Mouse (Mus musculus) CH12.LX (cell line): ENCODE data around the gene Trim26. TPM values are rescaled to one million over a fixed set of nuclear protein-coding genes. Genes with fewer than 3 reads are reported as not detected.
"Not testable (repeated sequence)": the region's sequence is repeated elsewhere in the genome, so short reads cannot be mapped to it uniquely, and the experiment has no call there.

Experiments
- DNase-seq: peaks from one replicate; pipeline ENCODE4 v3.0.0-alpha.2; 2013; ENCODE audit errors: extremely low read depth
- H3K27ac ChIP-seq: 2 replicates; pipeline ENCODE4 v1.5.1; 2012; ENCODE audit warnings: low read depth, mild to moderate bottlenecking, control low read depth, moderate library complexity; ENCODE audit not compliant: insufficient read depth
- H3K27me3 ChIP-seq: replicated peaks from 2 replicates; pipeline ENCODE3; 2012; ENCODE audit warnings: inconsistent platforms
- H3K36me3 ChIP-seq, 2 experiments: replicated peaks in 1 of 2; 2 replicates each; pipeline versions ENCODE3 to v1.6.1; 2012; ENCODE audit warnings: inconsistent platforms in 1 of 2, low read length in 1 of 2, mild to moderate bottlenecking in 1 of 2, mixed read lengths in 1 of 2, moderate library complexity in 1 of 2; ENCODE audit not compliant: control insufficient read depth in 1 of 2, insufficient read depth in 1 of 2
- H3K4me1 ChIP-seq, 2 experiments: 2 replicates each; pipeline ENCODE4 v1.6.1; 2012; ENCODE audit warnings: inconsistent platforms in 1 of 2, moderate library complexity in 1 of 2; ENCODE audit not compliant: insufficient read depth in 2 of 2, control insufficient read depth in 1 of 2
- H3K4me2 ChIP-seq: 2 replicates; pipeline ENCODE4 v1.6.1; 2012; ENCODE audit warnings: low read depth, mild to moderate bottlenecking, control low read depth; ENCODE audit not compliant: poor library complexity, insufficient read depth, severe bottlenecking
- H3K4me3 ChIP-seq, 3 experiments: fragments of 150-350 bp in 1 of 3; sonication (generic) in 1 of 3; replicated peaks in 1 of 3; 2 replicates each; pipeline versions ENCODE3 to v1.5.1; 2011 to 2012; ENCODE audit warnings: low read depth in 2 of 3, low read length in 2 of 3, mild to moderate bottlenecking in 2 of 3, moderate library complexity in 2 of 3, control low read depth in 1 of 3, improper control_type of control experiment in 1 of 3, inconsistent platforms in 1 of 3, mixed read lengths in 1 of 3; ENCODE audit not compliant: poor library complexity in 1 of 3
- H3K79me2 ChIP-seq: replicated peaks from 2 replicates; pipeline ENCODE4 v1.6.1; 2012; ENCODE audit warnings: mild to moderate bottlenecking, moderate library complexity; ENCODE audit not compliant: control insufficient read depth, poor library complexity, insufficient read depth, severe bottlenecking; ENCODE audit errors: extremely low read depth
- H3K9ac ChIP-seq: 2 replicates; pipeline ENCODE4 v1.6.1; 2012; ENCODE audit warnings: low read depth, mild to moderate bottlenecking, control low read depth, moderate library complexity; ENCODE audit not compliant: insufficient read depth
- H3K9me3 ChIP-seq: replicated peaks from 2 replicates; pipeline ENCODE3; 2012; ENCODE audit warnings: low read length, inconsistent platforms, mixed read lengths
- CTCF ChIP-seq, 2 experiments: IDR thresholded peaks in 1 of 2; conservative IDR thresholded peaks in 1 of 2; 2 replicates each; pipeline ENCODE4 v1.5.1; 2011 to 2012; ENCODE audit warnings: low read depth in 2 of 2, low read length in 2 of 2, improper control_type of control experiment in 1 of 2, inconsistent platforms in 1 of 2, mild to moderate bottlenecking in 1 of 2, moderate library complexity in 1 of 2
- ELF1 ChIP-seq: IDR thresholded peaks from 2 replicates; pipeline ENCODE4 v1.6.1; 2014; ENCODE audit warnings: low read depth, mild to moderate bottlenecking, inconsistent platforms, low read length, improper control_type of control experiment
- EP300 ChIP-seq: IDR thresholded peaks from 2 replicates; pipeline ENCODE4 v1.6.1; 2011; ENCODE audit warnings: low read length, improper control_type of control experiment
- ETS1 ChIP-seq: conservative IDR thresholded peaks from 2 replicates; pipeline ENCODE4 v1.6.1; 2012; ENCODE audit warnings: low read depth, mild to moderate bottlenecking, inconsistent platforms, low read length, improper control_type of control experiment, moderate library complexity
- GABPA ChIP-seq: IDR thresholded peaks from 2 replicates; pipeline ENCODE4 v1.6.1; 2012; ENCODE audit warnings: low read depth, low read length, improper control_type of control experiment, inconsistent platforms; ENCODE audit not compliant: insufficient replicate concordance
- JUN ChIP-seq: IDR thresholded peaks from 2 replicates; pipeline ENCODE4 v1.6.1; 2011; ENCODE audit warnings: low read depth, mild to moderate bottlenecking, low read length, improper control_type of control experiment, moderate library complexity; ENCODE audit not compliant: insufficient read depth
- JUND ChIP-seq: conservative IDR thresholded peaks from 2 replicates; pipeline ENCODE4 v1.6.1; 2011; ENCODE audit warnings: low read depth, low read length, improper control_type of control experiment
- KAT2A ChIP-seq: IDR thresholded peaks from 2 replicates; pipeline ENCODE4 v1.6.1; 2012; ENCODE audit warnings: low read length, improper control_type of control experiment, inconsistent platforms; ENCODE audit not compliant: insufficient replicate concordance
- MYC ChIP-seq: IDR thresholded peaks from 2 replicates; pipeline ENCODE4 v1.6.1; 2011; ENCODE audit warnings: low read depth, mild to moderate bottlenecking, improper control_type of control experiment, low read length
- NRF1 ChIP-seq: IDR thresholded peaks from 2 replicates; pipeline ENCODE4 v1.6.1; 2014; ENCODE audit warnings: low read depth, mild to moderate bottlenecking, inconsistent platforms, low read length, improper control_type of control experiment, moderate library complexity
- POLR2A ChIP-seq: IDR thresholded peaks from 2 replicates; pipeline ENCODE4 v1.6.1; 2011; ENCODE audit warnings: low read depth, mild to moderate bottlenecking, improper control_type of control experiment, low read length
- RAD21 ChIP-seq: IDR thresholded peaks from 2 replicates; pipeline ENCODE4 v1.6.1; 2011; ENCODE audit warnings: low read depth, mild to moderate bottlenecking, low read length, improper control_type of control experiment, moderate library complexity
- RCOR1 ChIP-seq: conservative IDR thresholded peaks from 2 replicates; pipeline ENCODE4 v1.6.1; 2012; ENCODE audit warnings: low read depth, mild to moderate bottlenecking, inconsistent platforms, low read length, improper control_type of control experiment
- SIN3A ChIP-seq: IDR thresholded peaks from 2 replicates; pipeline ENCODE4 v1.6.1; 2012; ENCODE audit warnings: low read length, improper control_type of control experiment, inconsistent platforms
- SMC3 ChIP-seq: IDR thresholded peaks from 2 replicates; pipeline ENCODE4 v1.6.1; 2011; ENCODE audit warnings: low read depth, low read length, improper control_type of control experiment
- USF1 ChIP-seq: IDR thresholded peaks from 2 replicates; pipeline ENCODE4 v1.6.1; 2014; ENCODE audit warnings: low read depth, mild to moderate bottlenecking, inconsistent platforms, low read length, improper control_type of control experiment
- ZMIZ1 ChIP-seq: IDR thresholded peaks from 2 replicates; pipeline ENCODE4 v1.6.1; 2012; ENCODE audit warnings: low read depth, mild to moderate bottlenecking, inconsistent platforms, low read length, improper control_type of control experiment
- dilution Hi-C: fragments of 300-500 bp; cut with MboI; formaldehyde crosslinking; loops from 2 replicates; pipeline ENCODE4 v1.14.3; 2020; ENCODE audit warnings: low sequenced_read_pairs; ENCODE audit not compliant: extremely low pct_unique_long_range_greater_than_20kb, extremely low pct_ligation_motif_present
- in situ Hi-C: fragments of 300-500 bp; cut with MboI; formaldehyde crosslinking; loops from 3 replicates; pipeline ENCODE4 v1.14.3; 2019; ENCODE audit warnings: low sequenced_read_pairs, low pct_ligation_motif_present, low pct_unique_long_range_greater_than_20kb, mixed read lengths
- polyA plus RNA-seq: library from polyadenylated mRNA; unstranded; fragments of >175 nt; gene quantifications from 2 replicates; pipeline ENCODE4 v1.2.1, GENCODE M21; 2012; ENCODE audit warnings: low read depth; ENCODE audit not compliant: insufficient read length
- total RNA-seq, 2 experiments: library from RNA; depleted of rRNA; stranded (reverse); fragments of 300-350 nt in 1 of 2; fragments of >200 nt in 1 of 2; gene quantifications; 2 replicates each; pipeline ENCODE4 v1.2.3; 2012 to 2014

Gene Trim26
- total and polyA plus RNA-seq, 3 experiments, result 14.2 to 67.1 (median 17.1) TPM

GRCm38 (mm10) chr17:36891496-36891895, 54.6 kb downstream of the Trim26 start:
- DNase-seq, H3K4me3 ChIP-seq, H3K9ac ChIP-seq, H3K79me2 ChIP-seq, H3K27me3 ChIP-seq, H3K9me3 ChIP-seq, dilution Hi-C loops, H3K36me3 ChIP-seq, H3K4me2 ChIP-seq, H3K27ac ChIP-seq: not testable (repeated sequence)
- in situ Hi-C loops, result loop anchor here (10.0 kb wide), 1 partner anchor 173 kb away; no protein-coding TSS in a partner anchor
- H3K4me1 ChIP-seq, result peaks cover 4 to 12% of the 10 kb centered on the region in 2 experiments; a peak in 3 of 4 replicates

DNA sequence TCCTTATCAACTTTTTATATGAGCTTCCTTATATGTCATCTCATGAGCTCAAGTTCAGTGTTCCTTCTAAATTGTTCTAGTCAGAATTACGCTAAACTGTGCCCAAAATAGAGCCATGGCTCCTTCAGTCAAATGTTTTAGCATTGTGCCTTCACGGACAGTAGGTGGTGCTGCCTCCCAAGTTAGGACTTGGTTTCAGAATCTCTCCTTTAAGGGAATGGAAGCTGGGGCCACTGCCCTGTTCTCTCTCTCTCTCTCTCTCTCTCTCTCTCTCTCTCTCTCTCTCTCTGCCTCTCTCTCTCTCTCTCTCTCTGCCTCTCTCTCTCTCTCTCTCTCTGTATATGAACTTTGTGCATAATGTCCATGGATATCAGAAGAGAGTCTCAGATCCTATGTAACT, 55.4 kb downstream of the Trim26 start:
- in situ Hi-C loops, result loop anchor here (10.0 kb wide), 1 partner anchor 172 kb away; no protein-coding TSS in a partner anchor
- peak; percentile 62 for DNase-seq

DNA sequence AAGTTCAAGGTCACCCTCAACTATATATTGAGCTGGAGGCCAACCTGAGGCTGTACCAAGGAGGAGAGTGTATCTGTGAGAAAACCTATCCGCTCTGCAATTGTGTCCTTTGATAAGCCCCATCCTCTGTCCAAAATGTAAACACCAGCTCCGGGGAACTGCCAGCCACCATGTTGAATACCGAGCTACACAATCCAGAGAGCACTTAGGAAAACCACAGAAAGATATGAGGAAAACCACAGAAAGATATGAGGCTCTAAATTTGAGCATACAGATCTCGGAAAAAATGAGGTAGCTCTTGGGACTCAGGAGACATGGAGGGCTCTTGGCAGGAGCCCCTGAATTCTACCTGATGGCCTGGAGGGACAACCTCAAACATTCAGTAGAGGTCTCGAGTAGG, 56.5 kb downstream of the Trim26 start:
- no peak for TF ChIP-seq SMC3
- no peak for TF ChIP-seq JUN
- no peak for TF ChIP-seq EP300
- no peak for TF ChIP-seq KAT2A
- no peak for TF ChIP-seq USF1
- no peak for TF ChIP-seq POLR2A
- TF ChIP-seq ZMIZ1, result no peak
- TF ChIP-seq SIN3A, result no peak
- no peak for TF ChIP-seq JUND
- no peak for TF ChIP-seq GABPA
- no peak for TF ChIP-seq ELF1
- TF ChIP-seq MYC, result no peak
- no peak for TF ChIP-seq ETS1
- H3K27ac ChIP-seq, result no peak overlapping the region
- H3K4me2 ChIP-seq, result no peak overlapping the region
- peaks cover 4 to 12% of the 10 kb centered on the region in 2 experiments; a peak in 3 of 4 replicates for H3K4me1 ChIP-seq
- no peak overlapping the region for H3K4me3 ChIP-seq
- no peak overlapping the region for H3K9ac ChIP-seq
- in situ Hi-C loops (loop anchor here (10.0 kb wide), 1 partner anchor 171 kb away; no protein-coding TSS in a partner anchor), dilution Hi-C loops (no loop called here)
- no peaks in the 10 kb centered on the region for H3K79me2 ChIP-seq
- H3K36me3 ChIP-seq, result no peaks in the 10 kb centered on the region
- H3K9me3 ChIP-seq, result no peaks in the 10 kb centered on the region
- DNase-seq, result no peak
- no peaks in the 10 kb centered on the region for H3K27me3 ChIP-seq

More for the DNA sequence above, 55.4 kb downstream of the Trim26 start:
- dilution Hi-C loops, result no loop called here
- Histone ChIP-seq H3K4me1 (peaks cover 4 to 12% of the 10 kb centered on the region in 2 experiments; a peak in 3 of 4 replicates), H3K9ac (no peak overlapping the region), H3K27ac (no peak overlapping the region), H3K79me2 (no peaks in the 10 kb centered on the region), H3K36me3 (no peaks in the 10 kb centered on the region), H3K9me3 (no peaks in the 10 kb centered on the region), H3K27me3 (no peaks in the 10 kb centered on the region), H3K4me3 (no peak overlapping the region), H3K4me2 (no peak overlapping the region)
- TF ChIP-seq RAD21 (peak; percentile 80), NRF1 (no peak), CTCF (conservative IDR thresholded peaks at IDR 0.05 in 1 of 2, IDR thresholded peaks at IDR 0.05 in 1 of 2; ENCODE audit: low read depth in 2 of 2, low read length in 2 of 2) (peak in 1 of 2 experiments; percentile 84; a peak in 3 of 4 replicates), SMC3 (peak; percentile 63), RCOR1 (no peak), ELF1 (no peak)
